Mouse (Mus musculus): ENCODE results near the gene Igf2r.

The Igf2r gene

GRCm38 (mm10) chr17:12749421-12750367 lies 19.8 kb downstream of the Igf2r start:
- no peak for DNase-seq

GRCm38 (mm10) chr17:12745761-12746160 lies 23.7 kb downstream of the Igf2r start:
- DNase-seq: no peak

GRCm38 (mm10) chr17:12744071-12744470 lies 25.4 kb downstream of the Igf2r start:
- DNase-seq: no peak

GRCm38 (mm10) chr17:12742151-12742908 lies 27.1 kb downstream of the Igf2r start:
- DNase-seq: peak; percentile 45 to 48

GRCm38 (mm10) chr17:12741218-12741968 lies 28.1 kb downstream of the Igf2r start:
- DNase-seq: peak; percentile 58 to 67

- DNase-seq: no peak
These were observed 29.1 kb downstream of the Igf2r start for GRCm38 (mm10) chr17:12740317-12740716.

- no peak for DNase-seq
These were observed 29.9 kb downstream of the Igf2r start for GRCm38 (mm10) chr17:12739516-12739915.

GRCm38 (mm10) chr17:12737934-12738333 lies 31.5 kb downstream of the Igf2r start:
- DNase-seq: no peak

GRCm38 (mm10) chr17:12734205-12734857 lies 35.1 kb downstream of the Igf2r start:
- no peak for DNase-seq

- DNase-seq: no peak
These were observed 36.3 kb downstream of the Igf2r start for GRCm38 (mm10) chr17:12733128-12733527.

- peak; percentile 56 to 58 for DNase-seq
These were observed 40.9 kb downstream of the Igf2r start for GRCm38 (mm10) chr17:12728536-12728935.

GRCm38 (mm10) chr17:12727748-12728147 lies 41.7 kb downstream of the Igf2r start:
- DNase-seq: no peak

- DNase-seq: peak in 1 of 2 experiments; percentile 36
These were observed 43.6 kb downstream of the Igf2r start for GRCm38 (mm10) chr17:12725871-12726270.

GRCm38 (mm10) chr17:12724767-12725744 lies 44.4 kb downstream of the Igf2r start:
- DNase-seq: peak in 1 of 2 experiments; percentile 34

GRCm38 (mm10) chr17:12723986-12724766 lies 45.3 kb downstream of the Igf2r start:
- peak in 1 of 2 experiments; percentile 44 for DNase-seq

GRCm38 (mm10) chr17:12722622-12723021 lies 46.8 kb downstream of the Igf2r start:
- no peak for DNase-seq

- DNase-seq: peak in 1 of 2 experiments; percentile 28
These were observed 48.2 kb downstream of the Igf2r start for GRCm38 (mm10) chr17:12721118-12721886.

- DNase-seq: peak; percentile 52 to 66
These were observed 51.2 kb downstream of the Igf2r start for GRCm38 (mm10) chr17:12718251-12718650.

GRCm38 (mm10) chr17:12717445-12717844 lies 52.0 kb downstream of the Igf2r start:
- DNase-seq: peak in 1 of 2 experiments; percentile 19

All from cerebellum, postnatal 36 days (tissue).